Mouse (Mus musculus): ENCODE measurements around the gene Atad1.
"Not testable (repeated sequence)": the region's sequence is repeated elsewhere in the genome, so short reads cannot be mapped to it uniquely, and the experiment has no call there.

The Atad1 gene

GRCm38 (mm10) chr19:32667830-32668229 lies 71.8 kb downstream of the Atad1 start:
- not testable (repeated sequence) for DNase-seq

GRCm38 (mm10) chr19:32665243-32665642 lies 74.3 kb downstream of the Atad1 start:
- no peak for DNase-seq

GRCm38 (mm10) chr19:32662936-32663335 lies 76.7 kb downstream of the Atad1 start:
- no peak for DNase-seq

- DNase-seq: no peak
Measured at GRCm38 (mm10) chr19:32659346-32659745, 80.2 kb downstream of the Atad1 start.

GRCm38 (mm10) chr19:32653630-32654362 lies 85.8 kb downstream of the Atad1 start:
- no peak for DNase-seq

GRCm38 (mm10) chr19:32653122-32653521 lies 86.5 kb downstream of the Atad1 start:
- DNase-seq: no peak

GRCm38 (mm10) chr19:32651046-32651445 lies 88.5 kb downstream of the Atad1 start:
- DNase-seq: no peak

- no peak for DNase-seq
Measured at GRCm38 (mm10) chr19:32648019-32648571, 91.5 kb downstream of the Atad1 start.

- no peak for DNase-seq
Measured at GRCm38 (mm10) chr19:32646382-32646781, 93.2 kb downstream of the Atad1 start.

- no peak for DNase-seq
Measured at GRCm38 (mm10) chr19:32645939-32646338, 93.6 kb downstream of the Atad1 start.

GRCm38 (mm10) chr19:32643642-32644041 lies 95.9 kb downstream of the Atad1 start:
- DNase-seq: no peak

- DNase-seq: no peak
Measured at GRCm38 (mm10) chr19:32641995-32642394, 97.6 kb downstream of the Atad1 start.

- no peak for DNase-seq
Measured at GRCm38 (mm10) chr19:32641535-32641934, 98.1 kb downstream of the Atad1 start.

GRCm38 (mm10) chr19:32638276-32638903 lies 101.2 kb downstream of the Atad1 start:
- no peak for DNase-seq

- no peak for DNase-seq
Measured at GRCm38 (mm10) chr19:32637357-32638275, 102.0 kb downstream of the Atad1 start.

GRCm38 (mm10) chr19:32634916-32635315 lies 104.7 kb downstream of the Atad1 start:
- no peak for DNase-seq

- DNase-seq: no peak
Measured at GRCm38 (mm10) chr19:32628572-32629132, 110.9 kb downstream of the Atad1 start.

GRCm38 (mm10) chr19:32627631-32628030 lies 112.0 kb downstream of the Atad1 start:
- no peak for DNase-seq

GRCm38 (mm10) chr19:32626768-32627331 lies 112.7 kb downstream of the Atad1 start:
- no peak for DNase-seq

GRCm38 (mm10) chr19:32622142-32622541 lies 117.4 kb downstream of the Atad1 start:
- no peak for DNase-seq
